Mouse (Mus musculus) liver, adult 2 months (tissue): ENCODE results near the gene Rrp8. TPM values are rescaled to one million over a fixed set of nuclear protein-coding genes. Genes with fewer than 3 reads are reported as not detected.

Experiments
- DNase-seq: peaks from one replicate; pipeline ENCODE4 v3.0.0-alpha.2; 2011; ENCODE audit warnings: low read depth, low spot score; ENCODE audit errors: extremely low read depth
- H3K27ac ChIP-seq: fragments of 200-500 bp; replicated peaks from 2 replicates; pipeline ENCODE4 v1.5.1; 2012; ENCODE audit warnings: low read depth, mild to moderate bottlenecking, control low read depth, inconsistent platforms, low read length; ENCODE audit not compliant: insufficient read depth
- H3K27me3 ChIP-seq: fragments of 200-500 bp; 2 replicates; pipeline ENCODE4 v1.6.1; 2012; ENCODE audit warnings: mild to moderate bottlenecking, moderate library complexity, low read length, inconsistent platforms; ENCODE audit not compliant: control insufficient read depth, insufficient read depth
- H3K36me3 ChIP-seq: fragments of 200-500 bp; 2 replicates; pipeline ENCODE4 v1.6.1; 2012; ENCODE audit warnings: low read length, inconsistent platforms; ENCODE audit not compliant: control insufficient read depth, insufficient read depth
- H3K4me1 ChIP-seq: fragments of 200-500 bp; 2 replicates; pipeline ENCODE4 v1.6.1; 2011; ENCODE audit warnings: low read length; ENCODE audit not compliant: control insufficient read depth, insufficient read depth
- H3K4me3 ChIP-seq: fragments of 200-500 bp; 2 replicates; pipeline ENCODE4 v1.5.1; 2011; ENCODE audit warnings: low read depth, mild to moderate bottlenecking, control low read depth, low read length, moderate library complexity; ENCODE audit not compliant: insufficient read depth
- H3K79me2 ChIP-seq: fragments of 200-500 bp; 2 replicates; pipeline ENCODE4 v1.6.1; 2012; ENCODE audit warnings: inconsistent platforms, mild to moderate bottlenecking, low read length, moderate library complexity; ENCODE audit not compliant: control insufficient read depth, insufficient read depth
- H3K9ac ChIP-seq: fragments of 200-500 bp; 2 replicates; pipeline ENCODE4 v1.6.1; 2012; ENCODE audit warnings: low read depth, mild to moderate bottlenecking, control low read depth, inconsistent platforms, low read length
- CTCF ChIP-seq: fragments of 200-500 bp; IDR thresholded peaks from 2 replicates; pipeline ENCODE4 v1.5.1; 2011; ENCODE audit warnings: low read depth, low read length, control low read depth
- POLR2A ChIP-seq: fragments of 200-500 bp; IDR thresholded peaks from 2 replicates; pipeline ENCODE4 v1.6.1; 2011; ENCODE audit warnings: low read length, control low read depth; ENCODE audit not compliant: insufficient read depth; ENCODE audit errors: extremely low read depth
- WGBS: fragments of 180-500 bp; shearing (Covaris S2); methylation state at CpG from one replicate; pipeline ENCODE4 v1.1.7; 2018; 5-methylcytosine and 5-hydroxymethylcytosine counted together
- polyA plus RNA-seq: library from polyadenylated mRNA; depleted of rRNA; stranded (reverse); fragments of >200 nt; gene quantifications from 2 replicates; pipeline ENCODE4 v1.2.3, GENCODE M21; 2012; rRNA removed
- total RNA-seq: library from RNA; depleted of rRNA; stranded (reverse); fragments of >200 nt; gene quantifications from 2 replicates; pipeline ENCODE4 v1.2.3, GENCODE M21; 2014; rRNA removed

Rrp8 gene
- total and polyA plus RNA-seq, 2 experiments, result 4.9 to 5.9 TPM

- Histone ChIP-seq H3K36me3 (no peaks in the 10 kb centered on the region), H3K27ac (no peak overlapping the region), H3K9ac (no peak overlapping the region), H3K4me3 (no peak overlapping the region), H3K27me3 (no peaks in the 10 kb centered on the region), H3K4me1 (no peaks in the 10 kb centered on the region), H3K79me2 (no peaks in the 10 kb centered on the region)
- 80% methylated on average over 1 of the region's 1 CpGs for WGBS
- TF ChIP-seq POLR2A (no peak), CTCF (no peak)
- no peak for DNase-seq
These were observed 46.3 kb downstream of the Rrp8 start for GRCm38 (mm10) chr7:105690875-105691274.

- DNase-seq, result no peak
- Histone ChIP-seq H3K79me2 (no peaks in the 10 kb centered on the region), H3K9ac (no peak overlapping the region), H3K4me3 (no peak overlapping the region), H3K4me1 (no peaks in the 10 kb centered on the region), H3K36me3 (no peaks in the 10 kb centered on the region), H3K27ac (no peak overlapping the region), H3K27me3 (no peaks in the 10 kb centered on the region)
- 29% methylated on average over 13 of the region's 13 CpGs for WGBS
- no peak for TF ChIP-seq POLR2A
- no peak for TF ChIP-seq CTCF
These were observed 51.5 kb downstream of the Rrp8 start for GRCm38 (mm10) chr7:105685541-105686197.

Other genes with a start within 250 kb of the Rrp8 start
- gene Smpd1, start 183.0 kb downstream of the Rrp8 start, total RNA-seq, result 33.1 and 38.1 TPM in 2 replicates
- gene Smpd1, start 183.0 kb downstream of the Rrp8 start, polyA plus RNA-seq, result 48.4 and 51.9 TPM in 2 replicates
- 1.1 TPM in 2 replicates for gene Apbb1, start 155.7 kb downstream of the Rrp8 start, total RNA-seq
- gene Apbb1, start 155.7 kb downstream of the Rrp8 start, polyA plus RNA-seq, result 0.85 and 1.6 TPM in 2 replicates
- 5,639 and 7,644 TPM in 2 replicates for gene Hpx, start 137.2 kb downstream of the Rrp8 start, total RNA-seq
- gene Hpx, start 137.2 kb downstream of the Rrp8 start, polyA plus RNA-seq, result 4,285 and 5,140 TPM in 2 replicates
- gene Trim3, start 103.8 kb downstream of the Rrp8 start, total RNA-seq, result 6.3 and 10.2 TPM in 2 replicates
- gene Trim3, start 103.8 kb downstream of the Rrp8 start, polyA plus RNA-seq, result 10.9 and 14.9 TPM in 2 replicates
- 42.2 and 67.5 TPM in 2 replicates for gene Timm10b, start 97.3 kb downstream of the Rrp8 start, total RNA-seq
- gene Timm10b, start 97.3 kb downstream of the Rrp8 start, polyA plus RNA-seq, result 51.4 and 63.3 TPM in 2 replicates
- 4.9 and 7.9 TPM in 2 replicates for gene Arfip2, start 97.0 kb downstream of the Rrp8 start, total RNA-seq
- 15.7 and 28.6 TPM in 2 replicates for gene Arfip2, start 97.0 kb downstream of the Rrp8 start, polyA plus RNA-seq
- gene Gm45799, start 96.8 kb downstream of the Rrp8 start, total RNA-seq, result 27.7 and 28.6 TPM in 2 replicates
- 136 and 140 TPM in 2 replicates for gene Gm45799, start 96.8 kb downstream of the Rrp8 start, polyA plus RNA-seq
- gene Dnhd1, start 86.6 kb downstream of the Rrp8 start, total RNA-seq, result 0.92 and 1.5 TPM in 2 replicates
- gene Dnhd1, start 86.6 kb downstream of the Rrp8 start, polyA plus RNA-seq, result 0.82 and 0.88 TPM in 2 replicates
- 36.6 and 41.1 TPM in 2 replicates for gene Ilk, start 793 bp downstream of the Rrp8 start, total RNA-seq
- gene Ilk, start 793 bp downstream of the Rrp8 start, polyA plus RNA-seq, result 50.5 and 53.6 TPM in 2 replicates
- 87.3 and 107 TPM in 2 replicates for gene Taf10, start 7.0 kb upstream of the Rrp8 start, total RNA-seq
- gene Taf10, start 7.0 kb upstream of the Rrp8 start, polyA plus RNA-seq, result 296 and 310 TPM in 2 replicates
- 27.4 and 43.8 TPM in 2 replicates for gene Tpp1, start 14.8 kb upstream of the Rrp8 start, total RNA-seq
- 95.3 and 124 TPM in 2 replicates for gene Tpp1, start 14.8 kb upstream of the Rrp8 start, polyA plus RNA-seq
- gene Dchs1, start 50.3 kb upstream of the Rrp8 start, total RNA-seq, result 1.4 and 2.7 TPM in 2 replicates
- 1.1 TPM in 2 replicates for gene Dchs1, start 50.3 kb upstream of the Rrp8 start, polyA plus RNA-seq
- gene Mrpl17, start 73.7 kb upstream of the Rrp8 start, total RNA-seq, result 109 and 118 TPM in 2 replicates
- gene Mrpl17, start 73.7 kb upstream of the Rrp8 start, polyA plus RNA-seq, result 207 and 261 TPM in 2 replicates
- gene Gm4070, start 216.6 kb upstream of the Rrp8 start, total RNA-seq, result 11.4 and 14.0 TPM in 2 replicates
- 0.30 and 1.2 TPM in 2 replicates for gene Gm4070, start 216.6 kb upstream of the Rrp8 start, polyA plus RNA-seq